Mouse (Mus musculus) kidney, postnatal 25 days (tissue): ENCODE results near the gene Ddi2.

Experiments used
- DNase-seq, 2 experiments: peaks; one replicate each; pipeline ENCODE4 v3.0.0; 2021; ENCODE audit warnings: mixed read lengths in 2 of 2

The Ddi2 gene

DNA sequence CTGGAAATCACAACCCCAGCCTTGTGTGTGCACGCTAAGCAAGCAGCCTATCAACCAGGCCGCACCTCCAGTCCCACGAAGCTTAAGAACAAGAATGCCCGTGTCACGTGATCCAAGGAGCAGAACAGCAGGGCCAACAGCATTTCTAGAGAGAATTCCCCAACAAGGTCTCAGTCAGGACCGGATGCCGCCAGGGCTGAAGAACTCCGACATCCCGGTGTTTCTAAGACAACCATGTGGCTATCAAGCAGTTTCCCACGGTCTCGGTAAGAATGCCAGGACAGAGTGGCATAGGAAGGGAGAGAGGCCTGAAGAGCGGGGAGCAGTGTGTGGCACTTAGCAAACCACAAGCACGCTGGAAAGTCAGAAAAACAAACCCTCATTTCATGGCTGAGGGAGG, 69.4 kb downstream of the Ddi2 start:
- DNase-seq = no peak

DNA sequence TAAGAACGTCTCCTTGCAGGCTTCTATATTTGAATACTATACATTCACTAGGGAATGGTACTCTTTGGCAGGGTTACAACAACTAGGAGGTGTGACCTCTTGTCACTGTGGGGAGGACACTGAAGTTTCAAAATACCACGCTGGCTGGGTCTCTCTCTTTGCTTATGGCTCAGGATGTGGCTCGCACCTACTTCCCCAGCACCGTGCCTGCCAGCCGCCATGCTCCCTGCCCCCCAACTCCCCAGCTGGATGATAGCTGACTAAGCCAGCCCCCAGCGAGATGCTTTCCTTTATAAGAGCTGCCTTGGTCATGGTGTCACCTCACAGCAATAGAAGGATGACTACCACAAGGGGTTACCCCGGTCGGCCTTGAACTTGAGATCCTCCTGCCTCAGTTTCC, 70.2 kb downstream of the Ddi2 start:
- no peak for DNase-seq

DNA sequence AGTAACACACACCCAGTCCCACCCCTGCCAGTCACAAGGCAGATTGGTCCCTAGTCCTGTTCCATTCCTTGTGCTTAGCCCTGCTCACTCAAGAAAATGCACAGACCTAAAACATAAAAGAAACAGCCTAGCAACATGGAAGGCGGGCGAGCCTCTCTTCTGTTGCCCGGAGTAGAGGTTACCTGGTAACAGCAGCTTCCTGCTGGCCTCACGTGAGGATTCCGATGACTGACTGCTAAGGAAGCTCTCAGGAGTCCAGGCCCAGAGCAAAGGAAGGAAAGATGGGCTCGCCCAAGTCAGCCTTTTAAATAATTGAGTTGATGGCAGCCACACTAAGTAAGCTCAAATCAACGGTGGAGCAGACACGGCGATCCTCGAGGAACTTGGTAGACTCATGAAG, 71.3 kb downstream of the Ddi2 start:
- peak; percentile 36 to 66 for DNase-seq

DNA sequence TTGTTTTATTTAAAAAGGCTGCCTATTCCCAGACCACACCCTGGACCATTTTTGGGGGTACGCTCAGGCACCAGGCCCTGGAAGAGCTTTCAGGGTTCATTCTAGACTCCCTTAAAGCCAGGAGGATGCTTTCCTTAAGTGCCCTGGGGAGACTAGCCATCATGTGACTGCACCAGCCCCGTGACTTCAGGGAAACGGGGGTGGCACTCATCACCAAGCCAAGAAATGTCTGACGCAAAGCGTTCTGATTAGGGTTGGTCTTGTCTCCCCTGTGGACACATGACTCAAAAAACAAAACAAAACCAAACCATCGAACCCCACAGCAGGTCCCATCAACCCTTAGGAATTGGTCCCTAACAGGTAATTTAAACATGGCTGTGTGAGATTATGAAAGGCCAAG, 71.9 kb downstream of the Ddi2 start:
- no peak for DNase-seq

GRCm38 (mm10) chr4:141649244-141649643, 74.0 kb downstream of the Ddi2 start:
- no peak for DNase-seq

DNA sequence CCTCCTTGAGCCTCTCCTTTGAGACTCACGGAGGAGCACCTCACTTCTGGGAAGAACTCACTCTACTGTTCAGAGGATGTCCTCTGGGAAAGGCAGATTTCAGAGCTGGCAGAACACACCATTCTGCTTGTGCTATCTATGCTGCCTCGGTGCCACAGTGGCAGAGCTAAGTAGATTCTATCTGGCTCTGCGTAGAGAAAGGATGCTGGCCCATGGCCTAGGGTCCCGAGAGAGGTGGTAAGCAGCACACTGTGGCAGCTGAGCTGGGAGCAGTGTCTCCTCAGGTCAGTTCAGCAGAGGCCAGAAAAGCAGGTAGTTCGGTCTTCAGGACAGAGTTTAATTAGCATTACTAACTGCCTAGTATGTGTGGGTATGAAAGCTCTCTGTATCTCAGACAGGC, 75.0 kb downstream of the Ddi2 start:
- DNase-seq = no peak

DNA sequence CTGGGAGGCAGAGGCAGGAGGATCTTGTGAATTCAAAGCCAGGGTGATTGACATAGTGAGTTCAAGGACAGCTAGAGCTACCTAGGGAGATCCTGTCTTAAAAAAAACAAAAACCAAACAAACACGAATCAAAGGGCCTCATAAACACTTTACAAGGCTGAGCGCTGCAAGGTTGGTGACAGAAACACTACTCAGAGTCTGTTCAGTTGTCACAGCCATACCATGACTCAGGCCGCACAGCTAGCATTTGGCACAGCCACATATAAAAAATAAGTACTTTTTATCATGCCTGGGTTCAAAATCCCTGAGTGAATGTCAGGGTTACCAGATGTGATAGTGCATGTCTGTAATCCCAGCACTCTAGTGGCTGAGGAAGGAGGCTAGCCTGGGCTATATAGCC, 76.0 kb downstream of the Ddi2 start:
- DNase-seq = no peak

DNA sequence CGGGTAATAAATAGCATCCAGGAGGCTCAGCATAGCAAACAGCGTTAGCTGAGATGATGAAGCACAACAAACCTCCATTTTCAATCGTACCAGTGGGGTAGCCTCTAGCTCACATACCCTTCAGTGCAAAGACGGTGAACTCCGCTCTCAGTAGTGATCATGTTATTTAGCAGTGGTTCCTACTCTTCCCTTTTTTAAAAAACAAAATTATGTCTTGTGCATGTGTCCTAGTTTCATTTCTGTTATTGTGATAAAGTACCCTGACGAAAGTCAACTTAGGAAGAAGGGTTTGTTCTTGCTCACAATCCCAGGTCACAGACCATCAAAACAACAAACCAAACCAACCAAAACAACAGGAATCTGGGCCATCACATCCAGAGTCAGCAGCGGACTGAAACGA, 77.2 kb downstream of the Ddi2 start:
- DNase-seq = no peak

DNA sequence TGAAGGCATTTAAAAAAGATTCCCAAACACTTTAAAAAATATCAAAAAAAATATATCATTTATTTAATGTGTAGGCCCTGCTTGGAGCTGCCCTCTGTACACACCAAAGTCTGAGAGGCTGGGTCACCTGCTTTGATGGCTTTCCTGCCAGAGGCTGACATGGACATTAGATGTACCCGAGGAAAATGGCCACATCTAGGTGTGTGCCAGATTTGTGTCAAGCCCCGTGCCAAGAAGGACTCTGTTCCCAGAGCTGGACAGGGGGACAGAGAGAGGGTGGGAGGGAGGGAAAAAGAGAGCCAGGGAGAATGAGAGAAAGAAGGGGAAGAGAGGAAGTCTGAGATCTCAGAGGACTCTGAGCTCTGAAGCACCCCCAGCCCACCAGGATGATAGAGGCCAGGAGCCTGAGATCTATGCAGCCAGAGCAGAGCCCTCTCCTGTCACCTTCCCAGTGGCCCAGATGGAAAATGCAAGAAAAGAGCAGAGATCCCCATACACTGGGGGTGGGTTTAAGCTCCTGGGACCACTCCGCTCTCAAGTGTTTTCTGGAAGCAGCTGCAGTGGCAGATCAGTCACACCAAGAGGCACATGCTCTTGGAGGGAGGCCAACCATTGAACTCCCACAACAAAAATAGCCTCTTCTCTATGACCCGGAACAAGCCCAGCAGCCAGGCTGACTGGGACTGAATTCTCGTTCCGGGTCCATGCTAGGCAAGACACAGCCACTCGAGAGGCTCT, 79.9 kb downstream of the Ddi2 start:
- DNase-seq = peak; percentile 91

DNA sequence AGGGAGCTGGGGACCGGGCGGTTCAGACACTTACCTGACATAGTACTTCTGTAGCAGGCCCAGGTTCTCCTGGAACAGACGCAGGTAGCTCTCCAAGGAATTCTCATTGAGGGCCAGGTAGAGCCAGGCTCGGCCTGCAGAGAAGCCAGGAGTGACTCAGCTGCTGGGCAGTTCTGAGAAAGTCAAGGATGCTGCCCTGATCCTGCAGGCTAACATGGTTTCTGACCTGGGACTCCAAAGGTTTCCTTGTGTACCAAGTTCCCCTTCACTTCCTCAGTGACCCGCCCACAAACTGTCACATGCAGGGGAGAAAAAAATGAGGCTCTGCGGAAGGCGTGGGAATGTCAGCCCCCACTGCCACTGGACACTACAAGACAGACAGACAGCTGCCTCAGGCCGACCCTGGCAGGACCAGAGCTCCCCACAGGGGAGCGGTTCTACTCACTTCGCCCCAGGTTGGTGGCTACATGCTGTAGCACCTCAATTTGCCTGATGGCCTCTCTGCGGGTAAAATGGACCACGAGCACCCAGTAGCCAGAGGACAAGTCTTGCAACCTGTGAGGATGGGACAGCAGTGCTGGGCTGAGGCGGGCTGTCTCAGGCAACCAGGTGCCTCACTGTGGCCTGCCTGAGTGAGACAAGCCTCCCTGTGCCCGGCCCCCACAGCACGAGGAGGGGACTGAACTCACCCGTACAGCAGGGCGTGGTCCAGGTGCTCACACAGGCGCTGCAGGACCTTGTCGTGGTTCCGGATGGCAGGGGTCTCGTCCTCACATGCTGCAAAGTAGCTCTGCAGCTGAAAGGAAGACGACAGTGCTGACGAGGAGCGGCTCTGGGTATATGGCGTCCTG, 81.0 kb downstream of the Ddi2 start:
- peak; percentile 65 to 81 for DNase-seq

DNA sequence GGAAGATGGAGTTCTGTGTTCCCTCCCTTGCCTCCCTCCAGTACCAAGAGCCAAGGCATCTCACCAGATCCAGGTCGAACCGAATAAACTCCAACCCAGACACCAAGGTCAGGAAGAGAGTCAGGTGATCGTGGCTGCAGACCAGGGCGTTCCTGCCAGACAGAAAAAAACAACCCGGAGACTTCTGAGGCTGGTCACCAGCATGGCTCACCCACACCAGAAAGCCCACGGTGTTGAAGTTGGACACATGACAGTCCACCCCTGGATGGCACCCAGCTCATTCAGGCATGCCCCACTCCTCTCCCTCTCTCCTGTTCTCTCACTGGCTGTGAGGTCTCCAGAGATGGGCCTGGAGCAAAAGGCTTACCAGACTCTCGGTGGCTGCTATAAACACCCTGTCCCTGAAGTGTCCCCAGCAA, 81.9 kb downstream of the Ddi2 start:
- peak; percentile 80 to 92 for DNase-seq

- DNase-seq = peak; percentile 43 to 65
Measured at GRCm38 (mm10) chr4:141639474-141639873, 83.7 kb downstream of the Ddi2 start.

GRCm38 (mm10) chr4:141636693-141637092, 86.5 kb downstream of the Ddi2 start:
- DNase-seq = peak; percentile 69 to 82

GRCm38 (mm10) chr4:141635991-141636390, 87.2 kb downstream of the Ddi2 start:
- no peak for DNase-seq

DNA sequence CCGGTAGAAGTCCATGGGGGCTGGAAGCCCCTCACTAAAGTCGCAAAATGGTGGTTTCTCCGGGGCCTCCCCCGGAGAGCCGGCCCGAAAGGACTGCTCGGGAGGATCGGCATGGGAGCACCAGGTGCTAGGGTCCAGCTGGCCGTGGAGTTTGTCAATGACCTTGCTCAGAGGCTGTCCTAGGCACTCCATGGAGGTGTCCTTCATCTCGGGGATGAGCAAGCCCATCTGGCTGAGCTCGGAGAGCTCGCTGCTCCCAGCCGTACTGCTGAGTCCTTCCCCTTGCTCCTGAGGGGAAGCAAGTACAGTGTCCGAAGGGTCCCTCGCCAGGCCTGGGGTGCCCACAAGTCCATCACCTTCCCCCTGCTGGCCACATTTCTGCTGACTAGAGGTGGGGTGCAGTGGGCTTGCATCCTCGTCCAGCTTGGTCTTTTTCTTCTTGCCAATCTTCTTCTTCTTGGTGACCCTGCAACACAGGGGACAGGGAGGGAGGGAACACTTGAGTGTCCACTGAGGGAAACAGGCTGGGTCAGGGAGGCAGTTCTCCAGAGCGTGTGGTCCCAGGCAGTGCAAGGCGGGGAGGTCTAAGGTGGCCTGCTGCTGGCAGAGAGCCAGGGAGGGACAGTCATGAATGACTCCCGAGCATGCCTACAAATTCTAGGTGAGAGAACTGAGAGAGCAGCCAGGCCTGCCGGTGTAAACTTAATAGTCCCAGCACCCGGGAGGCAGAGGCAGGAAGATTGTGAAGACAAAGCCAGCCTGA, 90.9 kb downstream of the Ddi2 start:
- DNase-seq = peak in 1 of 2 experiments; percentile 58

DNA sequence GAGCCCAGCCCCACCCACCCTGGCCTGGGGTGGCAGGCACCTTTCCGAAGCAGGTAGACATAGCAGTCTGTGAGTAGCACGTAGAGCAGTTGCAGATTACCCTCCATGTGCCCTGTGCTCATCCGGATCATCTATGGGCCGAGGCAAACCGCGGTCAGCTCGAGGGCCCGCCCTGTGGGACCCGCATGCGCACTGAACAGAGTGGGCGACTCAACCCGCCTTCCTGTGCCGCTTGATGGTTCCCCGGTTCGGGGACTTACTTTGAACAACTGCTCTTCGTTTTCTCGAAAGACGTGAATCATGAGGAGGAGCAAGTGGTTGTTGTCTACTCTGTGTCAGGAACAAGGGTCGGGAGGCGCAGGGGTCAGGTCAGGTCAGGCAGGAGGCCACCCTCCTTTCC, 92.0 kb downstream of the Ddi2 start:
- DNase-seq = peak in 1 of 2 experiments; percentile 40

DNA sequence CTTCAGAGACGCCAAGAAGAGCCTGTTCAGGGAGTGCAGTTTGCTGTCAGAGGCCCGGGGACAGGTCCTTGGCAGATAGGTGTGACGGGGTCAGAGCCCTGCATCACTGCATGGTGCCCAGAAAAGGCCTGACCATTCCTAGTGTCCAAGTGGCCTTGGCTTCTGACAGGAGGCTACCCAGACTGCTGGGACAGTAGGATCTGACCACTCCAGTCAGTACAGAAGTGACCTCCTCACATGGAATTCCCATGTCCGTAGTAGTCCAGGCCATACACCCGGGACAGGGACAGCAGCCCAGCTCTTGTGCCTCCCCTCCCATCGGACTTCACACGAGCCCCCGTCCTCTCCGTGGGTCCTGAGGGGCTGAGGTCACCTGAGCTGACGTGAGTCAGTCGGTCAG, 93.2 kb downstream of the Ddi2 start:
- peak in 1 of 2 experiments; percentile 38 for DNase-seq

DNA sequence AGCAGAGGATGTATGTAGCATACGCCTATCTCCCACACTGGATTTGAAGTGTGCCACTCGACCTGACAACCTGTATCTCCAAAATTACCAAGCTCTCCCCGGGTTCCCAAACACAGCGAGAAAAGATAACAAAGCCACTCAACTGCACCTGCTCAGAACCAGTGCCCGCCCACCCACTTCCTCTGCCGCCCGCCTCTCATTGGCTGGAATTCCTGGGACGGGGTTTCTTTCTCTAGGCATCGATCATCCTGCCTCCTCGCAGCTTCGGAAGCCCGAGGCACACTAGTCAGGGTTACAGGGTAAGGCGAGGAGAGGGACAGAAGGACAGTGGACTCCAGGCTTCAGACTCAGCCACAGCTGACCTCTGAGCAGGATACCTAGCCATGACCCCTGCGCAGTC, 94.6 kb downstream of the Ddi2 start:
- peak in 1 of 2 experiments; percentile 40 for DNase-seq
